Mouse (Mus musculus) intestine, embryonic 14.5 days (tissue): ENCODE measurements around the gene Grrp1. TPM values are rescaled to one million over a fixed set of nuclear protein-coding genes. Genes with fewer than 3 reads are reported as not detected.

Experiments
- ATAC-seq: fragments of 200-750 bp; cut with Nextera tagmentation; replicated peaks from 2 replicates; pipeline ENCODE4 v1.8.0; 2017; ENCODE audit warnings: low read depth, moderate number of reproducible peaks, moderate TSS enrichment, moderate library complexity; ENCODE audit not compliant: low FRiP score, low TSS enrichment
- DNase-seq: peaks from one replicate; pipeline ENCODE4 v3.0.0-alpha.2; 2018; ENCODE audit warnings: low spot score
- H3K27ac ChIP-seq: fragments of 300-500 bp; sonication (generic); 2 replicates; pipeline ENCODE4 v1.5.1; 2014; ENCODE audit warnings: low read depth, mild to moderate bottlenecking, control low read depth
- H3K27me3 ChIP-seq: fragments of 300-500 bp; sonication (generic); replicated peaks from 2 replicates; pipeline ENCODE4 v1.6.1; 2014; ENCODE audit warnings: low read length, control low read depth; ENCODE audit not compliant: control insufficient read depth, insufficient read depth
- H3K36me3 ChIP-seq: fragments of 300-500 bp; sonication (generic); 2 replicates; pipeline ENCODE4 v1.6.1; 2014; ENCODE audit warnings: low read length, control low read depth; ENCODE audit not compliant: control insufficient read depth, insufficient read depth
- H3K4me1 ChIP-seq: fragments of 300-500 bp; sonication (generic); replicated peaks from 2 replicates; pipeline ENCODE4 v1.6.1; 2014; ENCODE audit warnings: low read length, control low read depth, mixed read lengths; ENCODE audit not compliant: control insufficient read depth, insufficient read depth
- H3K4me2 ChIP-seq: fragments of 300-500 bp; sonication (generic); 2 replicates; pipeline ENCODE4 v1.6.1; 2014; ENCODE audit warnings: low read length
- H3K4me3 ChIP-seq: fragments of 300-500 bp; sonication (generic); 2 replicates; pipeline ENCODE4 v1.5.1; 2014; ENCODE audit warnings: low read depth, low read length, control low read depth, mixed read lengths
- H3K9ac ChIP-seq: fragments of 300-500 bp; sonication (generic); 2 replicates; pipeline ENCODE4 v1.6.1; 2014; ENCODE audit warnings: mild to moderate bottlenecking, low read length
- H3K9me3 ChIP-seq: fragments of 300-500 bp; sonication (generic); 2 replicates; pipeline ENCODE4 v1.6.1; 2016; ENCODE audit warnings: low read length, control low read depth; ENCODE audit not compliant: control insufficient read depth
- WGBS: fragments of 180-500 bp; shearing (Covaris S2); extraction: QIAGEN DNeasy Blood & Tissue Kit; methylation state at CpG from one replicate; pipeline ENCODE4 v1.1.7; 2014; 5-methylcytosine and 5-hydroxymethylcytosine counted together
- polyA plus RNA-seq: library from polyadenylated mRNA; unstranded; fragments of >200 nt; fragmentation: Nextera tagmentation; extraction: Ambion mirVana; gene quantifications from 2 replicates; pipeline ENCODE4 v1.2.1, GENCODE M21; 2014

Grrp1 gene
- polyA plus RNA-seq, 1 experiment from 2014 or later = 4.5 TPM

- Histone ChIP-seq H3K27me3 (peaks cover 68% of the 10 kb centered on the region), H3K36me3 (no peaks in the 10 kb centered on the region), H3K4me2 (peak overlapping the region; percentile 94), H3K27ac (no peak overlapping the region), H3K4me3 (peak overlapping the region; percentile 37), H3K9me3 (no peaks in the 10 kb centered on the region), H3K4me1 (peaks cover 38% of the 10 kb centered on the region), H3K9ac (peak overlapping the region; percentile 49)
- DNase-seq (no peak), ATAC-seq (no peak)
- WGBS = 22% methylated on average over 10 of the region's 10 CpGs
Measured at GRCm38 (mm10) chr4:134250930-134251240, 3.0 kb downstream of the Grrp1 start.

- WGBS = 22% methylated on average over 27 of the region's 27 CpGs
- no peak overlapping the region for H3K9ac ChIP-seq
- no peak for ATAC-seq
Measured at GRCm38 (mm10) chr4:134250116-134250929, 3.6 kb downstream of the Grrp1 start.

GRCm38 (mm10) chr4:134249651-134250050 is 4.3 kb downstream of the Grrp1 start:
- DNase-seq = peak; percentile 92
- H3K9me3 ChIP-seq = no peaks in the 10 kb centered on the region
- no peak overlapping the region for H3K27ac ChIP-seq
- 1% methylated on average over 30 of the region's 30 CpGs for WGBS
- peaks cover 68% of the 10 kb centered on the region for H3K27me3 ChIP-seq
- H3K4me3 ChIP-seq = peak overlapping the region; percentile 6
- H3K4me2 ChIP-seq = peak overlapping the region; percentile 46
- H3K36me3 ChIP-seq = no peaks in the 10 kb centered on the region
- H3K9ac ChIP-seq = no peak overlapping the region
- peak; percentile 51; the same call in 1 of the 2 replicates for ATAC-seq
- H3K4me1 ChIP-seq = peaks cover 39% of the 10 kb centered on the region

More at GRCm38 (mm10) chr4:134250116-134250929, 3.6 kb downstream of the Grrp1 start:
- Histone ChIP-seq H3K4me3 (peak overlapping the region; percentile 6), H3K4me1 (peaks cover 37% of the 10 kb centered on the region), H3K36me3 (no peaks in the 10 kb centered on the region), H3K9me3 (no peaks in the 10 kb centered on the region), H3K27ac (no peak overlapping the region), H3K27me3 (peaks cover 68% of the 10 kb centered on the region), H3K4me2 (peak overlapping the region; percentile 46)
- DNase-seq = no peak

GRCm38 (mm10) chr4:134246719-134247258 is 7.1 kb downstream of the Grrp1 start, which contains the start of gene Gm30191:
Gene Gm30191 (plus strand): TSS chr4:134246935.
- Histone ChIP-seq H3K9ac (0 out of 2 replicates have a peak within 1 kb of the TSS, but pooled peaks have one; percentile 30), H3K27ac (no peak within 1 kb of the TSS), H3K36me3 (0 out of 2 replicates have a peak, but pooled peaks cover 8% of the 10 kb centered on the region), H3K27me3 (peaks cover 48% of the 10 kb centered on the region), H3K4me3 (peak within 1 kb of the TSS; percentile 86), H3K9me3 (no peaks in the 10 kb centered on the region), H3K4me1 (peaks cover 21% of the 10 kb centered on the region), H3K4me2 (peak within 1 kb of the TSS; percentile 90)
- ATAC-seq (no peak), DNase-seq (no peak)
- WGBS = 84% methylated on average over 7 of the region's 7 CpGs

- no peak for ATAC-seq
- no peak overlapping the region for H3K4me3 ChIP-seq
- 0 out of 2 replicates have a peak, but pooled peaks cover 8% of the 10 kb centered on the region for H3K36me3 ChIP-seq
- DNase-seq = no peak
- H3K9me3 ChIP-seq = no peaks in the 10 kb centered on the region
- peaks cover 42% of the 10 kb centered on the region for H3K27me3 ChIP-seq
- WGBS = 45% methylated on average over 4 of the region's 4 CpGs
- H3K27ac ChIP-seq = no peak overlapping the region
- peaks cover 16% of the 10 kb centered on the region for H3K4me1 ChIP-seq
- H3K4me2 ChIP-seq = no peak overlapping the region
- H3K9ac ChIP-seq = no peak overlapping the region
Measured at GRCm38 (mm10) chr4:134246256-134246655, 7.7 kb downstream of the Grrp1 start.

DNA sequence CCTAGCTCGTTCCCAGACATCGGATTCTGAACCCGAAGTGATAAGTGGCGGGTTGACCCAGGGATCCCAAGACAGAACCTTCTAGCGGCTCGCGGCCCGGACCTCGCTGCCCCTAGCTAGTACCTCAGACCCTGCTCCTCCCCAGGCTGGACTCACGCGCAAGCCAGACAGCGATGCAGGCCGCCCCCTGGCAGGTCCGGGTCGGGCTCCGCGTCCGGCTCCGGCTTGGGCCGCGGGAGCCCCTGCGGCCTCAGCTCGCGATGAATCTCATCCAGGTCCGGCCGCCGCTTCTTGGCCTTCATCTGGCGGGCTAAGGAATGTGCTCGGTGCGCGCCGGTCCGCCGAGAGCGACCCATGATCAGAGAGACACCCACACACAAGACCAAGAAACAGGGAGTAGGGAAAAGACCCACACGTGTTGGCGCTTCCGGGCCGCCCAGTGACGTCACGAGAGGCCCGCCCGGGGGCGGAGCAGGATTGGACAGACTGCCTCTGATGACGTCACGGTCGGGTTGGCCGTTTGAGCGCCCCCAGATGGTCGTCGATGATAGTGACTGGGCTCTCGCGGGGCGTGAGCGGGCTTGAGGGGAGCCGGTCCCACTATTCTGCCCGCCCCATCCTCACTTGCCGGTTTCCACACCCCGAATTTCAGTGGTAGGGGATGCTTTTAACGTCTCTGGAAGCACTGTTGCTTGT is 8.6 kb downstream of the Grrp1 start, which contains the start of gene Zfp593:
TSS of gene Zfp593 (minus strand) at position 445 of the 696 bp plus-strand sequence.
- Histone ChIP-seq H3K36me3 (0 out of 2 replicates have a peak, but pooled peaks cover 8% of the 10 kb centered on the region), H3K9ac (peak within 1 kb of the TSS; percentile 84), H3K27ac (no peak within 1 kb of the TSS), H3K27me3 (peaks cover 33% of the 10 kb centered on the region), H3K4me1 (peaks cover 8% of the 10 kb centered on the region), H3K4me2 (peak within 1 kb of the TSS; percentile 90), H3K9me3 (no peaks in the 10 kb centered on the region), H3K4me3 (peak within 1 kb of the TSS; percentile 86)
- DNase-seq = peak; percentile 99
- under 1% methylated on average over 60 of the region's 60 CpGs for WGBS
- peak; percentile 86 for ATAC-seq

- no peak within 1 kb of the TSS for H3K27ac ChIP-seq
- H3K4me3 ChIP-seq = peak within 1 kb of the TSS; percentile 86
- peaks cover 7% of the 10 kb centered on the region for H3K4me1 ChIP-seq
- H3K9me3 ChIP-seq = no peaks in the 10 kb centered on the region
- ATAC-seq (no peak), DNase-seq (no peak)
- H3K4me2 ChIP-seq = peak within 1 kb of the TSS; percentile 90
- peaks cover 29% of the 10 kb centered on the region for H3K27me3 ChIP-seq
- 0 out of 2 replicates have a peak, but pooled peaks cover 8% of the 10 kb centered on the region for H3K36me3 ChIP-seq
- peak within 1 kb of the TSS; percentile 84; the same call in 1 of the 2 replicates for H3K9ac ChIP-seq
- 94% methylated on average over 17 of the region's 17 CpGs for WGBS
Measured at GRCm38 (mm10) chr4:134243516-134244250, 10.2 kb downstream of the Grrp1 start, which contains the start of gene E130218I03Rik. Gene E130218I03Rik (plus strand): TSS chr4:134243662.

DNA sequence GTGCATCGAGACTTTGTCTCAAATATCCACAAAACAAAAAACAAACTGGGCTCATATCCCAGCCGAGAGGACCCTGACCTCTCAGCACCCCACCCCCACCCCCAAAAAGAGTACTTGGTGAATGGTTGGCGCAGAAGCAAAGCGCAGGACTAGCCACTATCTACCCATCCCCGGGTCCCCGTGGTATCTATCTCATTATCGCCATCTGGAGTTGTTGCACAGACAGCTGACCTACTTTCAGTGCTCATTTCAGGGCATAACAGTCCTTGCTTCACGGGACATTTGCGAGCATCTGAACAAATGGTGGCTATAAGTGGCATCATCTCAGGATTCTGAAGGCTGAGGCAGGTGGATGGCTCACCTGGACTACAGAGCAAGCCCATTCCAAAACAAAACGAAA is 15.2 kb downstream of the Grrp1 start:
- ATAC-seq = peak; percentile 9; the same call in 1 of the 2 replicates
- Histone ChIP-seq H3K9me3 (no peaks in the 10 kb centered on the region), H3K36me3 (0 out of 2 replicates have a peak, but pooled peaks cover 7% of the 10 kb centered on the region), H3K27me3 (peaks cover 13% of the 10 kb centered on the region), H3K4me3 (peak overlapping the region; percentile 34; the same call in 1 of the 2 replicates), H3K4me1 (no peaks in the 10 kb centered on the region), H3K4me2 (peak overlapping the region; percentile 43), H3K27ac (no peak overlapping the region), H3K9ac (no peak overlapping the region)
- 8% methylated on average over 10 of the region's 10 CpGs for WGBS
- no peak for DNase-seq
